Mouse (Mus musculus) lung, postnatal 0 days (tissue): Measurements from ENCODE around the gene Irf2bpl.

ENCODE experiments used
- CTCF ChIP-seq: IDR thresholded peaks from 2 replicates; pipeline ENCODE4 v1.5.1; 2016; ENCODE audit warnings: antibody characterized with exemption, mild to moderate bottlenecking
- EP300 ChIP-seq: IDR thresholded peaks from 2 replicates; pipeline ENCODE4 v1.6.1; 2016; ENCODE audit warnings: antibody characterized with exemption, mild to moderate bottlenecking, control low read depth

- no peak for TF ChIP-seq CTCF
- TF ChIP-seq EP300, result peak; percentile 92
Observed at GRCm38 (mm10) chr12:86836431-86837047, 48.1 kb downstream of the Irf2bpl start.
